Mouse (Mus musculus) hindbrain, embryonic 15.5 days (tissue): ENCODE measurements around the gene Mylk2. TPM values are rescaled to one million over a fixed set of nuclear protein-coding genes. Genes with fewer than 3 reads are reported as not detected.

Experiments
- ATAC-seq: fragments of 200-750 bp; cut with Nextera tagmentation; 2 replicates; pipeline ENCODE4 v1.8.0; 2017; ENCODE audit warnings: low read depth, moderate number of reproducible peaks, moderate TSS enrichment; ENCODE audit not compliant: low FRiP score
- H3K27ac ChIP-seq: fragments of 300-500 bp; sonication (generic); replicated peaks from 2 replicates; pipeline ENCODE4 v1.5.1; 2015; ENCODE audit warnings: mild to moderate bottlenecking, inconsistent platforms
- H3K27me3 ChIP-seq: fragments of 300-500 bp; sonication (generic); 2 replicates; pipeline ENCODE4 v1.6.1; 2015; ENCODE audit warnings: control low read depth, inconsistent platforms
- H3K36me3 ChIP-seq: fragments of 300-500 bp; sonication (generic); 2 replicates; pipeline ENCODE4 v1.6.1; 2015; ENCODE audit warnings: control low read depth, inconsistent platforms
- H3K4me1 ChIP-seq: fragments of 300-500 bp; sonication (generic); replicated peaks from 2 replicates; pipeline ENCODE4 v1.6.1; 2015; ENCODE audit warnings: control low read depth, inconsistent platforms
- H3K4me2 ChIP-seq: fragments of 300-500 bp; sonication (generic); 2 replicates; pipeline ENCODE4 v1.6.1; 2015; ENCODE audit warnings: moderate library complexity, mild to moderate bottlenecking, inconsistent platforms
- H3K4me3 ChIP-seq: fragments of 300-500 bp; sonication (generic); 2 replicates; pipeline ENCODE4 v1.5.1; 2015; ENCODE audit warnings: mild to moderate bottlenecking, inconsistent platforms
- H3K9ac ChIP-seq: fragments of 300-500 bp; sonication (generic); 2 replicates; pipeline ENCODE4 v1.6.1; 2015; ENCODE audit warnings: inconsistent platforms
- H3K9me3 ChIP-seq: fragments of 300-500 bp; sonication (generic); 2 replicates; pipeline ENCODE4 v1.6.1; 2016; ENCODE audit warnings: control low read depth, inconsistent platforms
- WGBS: fragments of 180-500 bp; shearing (Covaris S2); methylation state at CpG from one replicate; pipeline ENCODE4 v1.1.7; 2015; 5-methylcytosine and 5-hydroxymethylcytosine counted together
- polyA plus RNA-seq: library from polyadenylated mRNA; unstranded; fragments of >200 nt; fragmentation: Nextera tagmentation; extraction: Ambion mirVana; gene quantifications from 2 replicates; pipeline ENCODE4 v1.2.1, GENCODE M21; 2015

Mylk2 gene
- polyA plus RNA-seq, 1 experiment from 2014 or later = 0.08 TPM

GRCm38 (mm10) chr2:152902658-152903057 is 8.5 kb upstream of the Mylk2 start:
- no peak for ATAC-seq
- peaks cover 10% of the 10 kb centered on the region for H3K4me1 ChIP-seq
- no peak overlapping the region for H3K4me3 ChIP-seq
- H3K9me3 ChIP-seq = no peaks in the 10 kb centered on the region
- no peak overlapping the region for H3K9ac ChIP-seq
- no peak overlapping the region for H3K27ac ChIP-seq
- H3K36me3 ChIP-seq = no peaks in the 10 kb centered on the region
- H3K4me2 ChIP-seq = no peak overlapping the region
- no peaks in the 10 kb centered on the region for H3K27me3 ChIP-seq
- 33% methylated on average over 3 of the region's 3 CpGs for WGBS

GRCm38 (mm10) chr2:152903586-152903985 is 7.6 kb upstream of the Mylk2 start:
- no peaks in the 10 kb centered on the region for H3K9me3 ChIP-seq
- H3K4me3 ChIP-seq = no peak overlapping the region
- no peaks in the 10 kb centered on the region for H3K36me3 ChIP-seq
- H3K4me1 ChIP-seq = peaks cover 10% of the 10 kb centered on the region
- no peak for ATAC-seq
- H3K4me2 ChIP-seq = no peak overlapping the region
- WGBS = 73% methylated on average over 4 of the region's 4 CpGs
- H3K27ac ChIP-seq = no peak overlapping the region
- no peaks in the 10 kb centered on the region for H3K27me3 ChIP-seq
- no peak overlapping the region for H3K9ac ChIP-seq

- Histone ChIP-seq H3K27me3 (no peaks in the 10 kb centered on the region), H3K27ac (no peak overlapping the region), H3K4me2 (no peak overlapping the region), H3K9ac (no peak overlapping the region), H3K36me3 (no peaks in the 10 kb centered on the region), H3K4me1 (peaks cover 10% of the 10 kb centered on the region), H3K9me3 (no peaks in the 10 kb centered on the region), H3K4me3 (no peak overlapping the region)
- WGBS = 78% methylated on average over 5 of the region's 5 CpGs
- no peak for ATAC-seq
These were observed 7.0 kb upstream of the Mylk2 start for GRCm38 (mm10) chr2:152904127-152904643.

- no peak overlapping the region for H3K9ac ChIP-seq
- H3K4me1 ChIP-seq = peaks cover 10% of the 10 kb centered on the region
- H3K27me3 ChIP-seq = no peaks in the 10 kb centered on the region
- no peaks in the 10 kb centered on the region for H3K36me3 ChIP-seq
- no peak overlapping the region for H3K4me3 ChIP-seq
- ATAC-seq = no peak
- H3K9me3 ChIP-seq = no peaks in the 10 kb centered on the region
- H3K4me2 ChIP-seq = no peak overlapping the region
- H3K27ac ChIP-seq = no peak overlapping the region
- 72% methylated on average over 11 of the region's 11 CpGs for WGBS
These were observed 5.9 kb upstream of the Mylk2 start for GRCm38 (mm10) chr2:152905036-152905829.

GRCm38 (mm10) chr2:152906274-152907037 is 4.7 kb upstream of the Mylk2 start:
- H3K4me2 ChIP-seq = no peak overlapping the region
- no peak overlapping the region for H3K27ac ChIP-seq
- H3K4me3 ChIP-seq = no peak overlapping the region
- no peaks in the 10 kb centered on the region for H3K36me3 ChIP-seq
- no peak overlapping the region for H3K9ac ChIP-seq
- H3K27me3 ChIP-seq = peaks cover 6% of the 10 kb centered on the region
- WGBS = 59% methylated on average over 9 of the region's 9 CpGs
- ATAC-seq = no peak
- no peaks in the 10 kb centered on the region for H3K9me3 ChIP-seq
- peaks cover 10% of the 10 kb centered on the region for H3K4me1 ChIP-seq

GRCm38 (mm10) chr2:152907114-152907943 is 3.8 kb upstream of the Mylk2 start:
- no peak overlapping the region for H3K9ac ChIP-seq
- no peaks in the 10 kb centered on the region for H3K9me3 ChIP-seq
- H3K4me3 ChIP-seq = no peak overlapping the region
- no peak overlapping the region for H3K27ac ChIP-seq
- H3K27me3 ChIP-seq = peaks cover 15% of the 10 kb centered on the region
- no peaks in the 10 kb centered on the region for H3K36me3 ChIP-seq
- 49% methylated on average over 14 of the region's 14 CpGs for WGBS
- no peak for ATAC-seq
- H3K4me1 ChIP-seq = peaks cover 10% of the 10 kb centered on the region
- H3K4me2 ChIP-seq = no peak overlapping the region

- H3K27me3 ChIP-seq = peaks cover 30% of the 10 kb centered on the region
- no peak overlapping the region for H3K9ac ChIP-seq
- no peaks in the 10 kb centered on the region for H3K9me3 ChIP-seq
- no peak overlapping the region for H3K4me2 ChIP-seq
- H3K36me3 ChIP-seq = no peaks in the 10 kb centered on the region
- no peak for ATAC-seq
- no peak overlapping the region for H3K27ac ChIP-seq
- peaks cover 18% of the 10 kb centered on the region for H3K4me1 ChIP-seq
- no peak overlapping the region for H3K4me3 ChIP-seq
- 79% methylated on average over 6 of the region's 6 CpGs for WGBS
These were observed 1.3 kb upstream of the Mylk2 start for GRCm38 (mm10) chr2:152909848-152910247.

- Histone ChIP-seq H3K4me3 (no peak overlapping the region), H3K4me1 (peaks cover 20% of the 10 kb centered on the region), H3K9ac (no peak overlapping the region), H3K36me3 (no peaks in the 10 kb centered on the region), H3K27me3 (peaks cover 30% of the 10 kb centered on the region), H3K9me3 (no peaks in the 10 kb centered on the region), H3K27ac (no peak overlapping the region), H3K4me2 (no peak overlapping the region)
- ATAC-seq = no peak
- 42% methylated on average over 6 of the region's 6 CpGs for WGBS
These were observed 280 bp downstream of the Mylk2 start for GRCm38 (mm10) chr2:152911432-152911831.

GRCm38 (mm10) chr2:152913471-152913870 is 2.3 kb downstream of the Mylk2 start:
- H3K9me3 ChIP-seq = no peaks in the 10 kb centered on the region
- H3K4me3 ChIP-seq = no peak overlapping the region
- H3K27ac ChIP-seq = no peak overlapping the region

GRCm38 (mm10) chr2:152914310-152915120 is 3.4 kb downstream of the Mylk2 start:
- WGBS = 6% methylated on average over 18 of the region's 18 CpGs
- Histone ChIP-seq H3K4me1 (peaks cover 9% of the 10 kb centered on the region; the same call in 1 of the 2 replicates), H3K36me3 (no peaks in the 10 kb centered on the region), H3K9ac (peak overlapping the region; percentile 45), H3K4me2 (peak overlapping the region; percentile 59), H3K4me3 (peak overlapping the region; percentile 30), H3K9me3 (no peaks in the 10 kb centered on the region), H3K27me3 (peaks cover 30% of the 10 kb centered on the region), H3K27ac (no peak overlapping the region)
- peak; percentile 71 for ATAC-seq

More at GRCm38 (mm10) chr2:152913471-152913870, 2.3 kb downstream of the Mylk2 start:
- Histone ChIP-seq H3K36me3 (no peaks in the 10 kb centered on the region), H3K9ac (no peak overlapping the region), H3K27me3 (peaks cover 30% of the 10 kb centered on the region), H3K4me2 (no peak overlapping the region), H3K4me1 (peaks cover 9% of the 10 kb centered on the region; the same call in 1 of the 2 replicates)
- ATAC-seq = no peak
- WGBS = 41% methylated on average over 7 of the region's 7 CpGs

- H3K27ac ChIP-seq = no peak overlapping the region
- 76% methylated on average over 4 of the region's 4 CpGs for WGBS
- no peak overlapping the region for H3K9ac ChIP-seq
- no peak overlapping the region for H3K4me2 ChIP-seq
- peaks cover 9% of the 10 kb centered on the region; the same call in 1 of the 2 replicates for H3K4me1 ChIP-seq
- H3K36me3 ChIP-seq = no peaks in the 10 kb centered on the region
- H3K9me3 ChIP-seq = no peaks in the 10 kb centered on the region
- no peak overlapping the region for H3K4me3 ChIP-seq
- peaks cover 30% of the 10 kb centered on the region for H3K27me3 ChIP-seq
- ATAC-seq = 0 out of 2 replicates have a peak, but pooled peaks have one; percentile 5
These were observed 4.3 kb downstream of the Mylk2 start for GRCm38 (mm10) chr2:152915453-152915852.
